Mouse (Mus musculus): ENCODE measurements at regions not wholly inside any gene's neighbourhood (a gene's known extent, or its start where the extent isn't known, plus 50 kb on each side); places are given as distances from the start of the nearest gene placed in this dataset.

- TF ChIP-seq CTCF (IDR thresholded peaks at IDR 0.05; ENCODE audit: extremely low read depth, insufficient read length, insufficient replicate concordance, low read depth, low read length): no peak
- TF ChIP-seq POLR2A (IDR thresholded peaks at IDR 0.05; ENCODE audit: low read depth, low read length): no peak
Observed at GRCm38 (mm10) chr13:31249525-31249924, 275.5 kb downstream of the Gm5447 start.

Measured in small intestine, adult 2 months (tissue).